Mouse (Mus musculus) induced T-regulatory cell, adult 2 months (primary cell): ENCODE data around the gene Dync1i1.
A peak's percentile ranks its signal among the peaks of the same experiment; 100 is the strongest.

Source experiments
- DNase-seq: peaks from one replicate; pipeline ENCODE4 v3.0.0-alpha.2; 2012; ENCODE audit warnings: low read depth

Dync1i1 gene

DNA sequence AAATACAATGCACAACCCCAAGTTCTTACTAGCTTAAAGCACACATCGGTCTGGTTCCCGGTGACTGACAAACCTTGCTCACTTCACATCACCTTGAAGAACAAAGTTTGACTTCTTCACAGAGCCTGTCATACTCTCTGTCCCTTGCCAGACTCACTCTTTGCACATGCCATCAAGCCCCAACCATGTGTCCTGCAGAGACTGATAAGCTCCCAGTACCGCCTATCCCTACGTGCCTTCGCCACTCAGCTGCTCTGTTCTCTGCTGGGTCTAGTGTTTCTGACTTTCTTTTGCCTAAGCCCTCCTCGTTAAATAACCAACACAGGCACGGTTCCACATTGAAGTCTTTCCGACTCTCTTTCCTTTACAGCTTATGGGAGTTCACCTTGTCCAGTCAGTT is 244.2 kb downstream of the Dync1i1 start:
- no peak for DNase-seq

- DNase-seq: no peak
Measured at GRCm38 (mm10) chr6:5976241-5976640, 250.8 kb downstream of the Dync1i1 start.

GRCm38 (mm10) chr6:5977238-5977920 is 251.9 kb downstream of the Dync1i1 start:
- DNase-seq: no peak

GRCm38 (mm10) chr6:5991243-5991642 is 265.8 kb downstream of the Dync1i1 start:
- DNase-seq: no peak

- no peak for DNase-seq
Measured at GRCm38 (mm10) chr6:5991817-5992755, 266.6 kb downstream of the Dync1i1 start.

DNA sequence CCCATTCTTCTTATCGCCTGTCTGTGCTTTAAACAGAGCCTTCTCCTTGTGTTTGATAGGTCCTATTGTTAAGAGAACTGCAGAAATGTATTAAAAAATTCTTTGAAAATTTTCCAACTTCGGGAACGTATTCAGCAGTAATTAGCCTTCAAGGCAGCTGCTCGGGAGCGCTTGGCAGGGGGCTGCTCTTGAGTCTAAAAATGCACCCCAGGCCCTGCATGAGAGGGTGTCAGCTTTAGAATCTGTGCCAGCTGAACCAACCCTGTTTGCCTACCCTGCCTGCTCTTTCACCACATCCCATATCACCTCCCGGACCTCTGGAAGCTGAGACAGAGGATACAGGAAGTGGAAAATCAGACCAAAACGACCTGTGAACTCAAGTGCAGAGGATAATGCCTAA is 267.6 kb downstream of the Dync1i1 start:
- no peak for DNase-seq

DNA sequence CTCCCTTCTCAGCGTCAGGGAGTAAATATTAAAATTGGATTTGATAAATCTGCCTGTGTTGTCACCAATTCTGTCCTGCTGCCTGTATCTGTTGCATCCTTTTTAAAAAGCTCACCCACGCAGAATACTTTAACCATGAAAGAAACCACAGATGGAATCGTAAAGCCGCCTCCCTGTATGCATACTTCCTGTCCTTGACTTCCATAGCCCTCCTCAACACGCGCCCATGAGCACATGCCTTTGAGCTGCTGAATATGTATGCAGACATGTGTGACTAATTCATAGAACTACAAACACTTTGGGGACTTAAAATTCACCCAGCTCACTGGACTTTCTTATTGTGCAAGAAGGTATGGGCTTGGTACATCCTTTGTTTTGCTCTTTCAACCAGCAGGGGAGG is 272.1 kb downstream of the Dync1i1 start:
- DNase-seq: peak; percentile 3

DNA sequence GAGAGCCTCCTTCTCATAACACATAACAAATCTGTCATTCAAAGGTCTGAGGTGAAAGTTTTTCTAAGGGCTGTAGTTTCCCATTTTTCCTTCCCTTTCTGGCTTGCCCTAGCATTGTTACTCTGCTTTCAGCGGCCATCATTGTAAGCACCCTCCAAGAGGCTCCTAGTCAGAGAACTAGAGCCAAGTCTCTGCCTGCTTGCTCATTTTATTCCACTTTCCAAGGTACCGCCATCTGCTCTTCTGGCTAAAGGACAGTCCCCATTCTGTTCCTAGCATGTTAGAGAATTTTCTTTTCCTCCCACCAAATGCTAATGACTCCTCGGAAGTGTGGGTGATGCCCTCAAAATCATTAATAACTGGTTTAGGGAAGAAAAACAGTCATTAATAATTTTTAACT is 276.6 kb downstream of the Dync1i1 start:
- no peak for DNase-seq

- peak; percentile 16 for DNase-seq
Measured at GRCm38 (mm10) chr6:6004756-6005485, 279.5 kb downstream of the Dync1i1 start.

GRCm38 (mm10) chr6:6005762-6006431 is 280.5 kb downstream of the Dync1i1 start:
- DNase-seq: peak; percentile 43

- no peak for DNase-seq
Measured at GRCm38 (mm10) chr6:6011364-6011763, 285.9 kb downstream of the Dync1i1 start.

DNA sequence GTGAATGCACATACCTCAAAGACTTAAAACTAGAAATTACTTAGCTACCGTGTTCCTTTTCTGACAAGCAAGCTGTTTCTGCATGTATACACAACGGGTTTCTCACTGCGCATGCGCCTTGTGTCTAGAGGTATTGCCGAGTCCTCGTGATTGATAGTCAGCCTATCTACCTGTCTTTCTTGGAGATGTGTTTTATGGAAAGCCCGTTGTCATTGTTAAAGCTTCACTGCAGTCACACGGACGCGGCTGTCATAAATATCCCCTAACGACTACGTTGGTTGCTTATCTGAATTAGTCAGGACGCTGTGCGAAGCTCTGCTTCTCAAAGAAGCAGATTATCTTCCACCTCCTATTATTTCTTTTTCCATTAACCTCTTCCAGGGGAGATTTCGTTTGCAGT is 290.2 kb downstream of the Dync1i1 start:
- no peak for DNase-seq

GRCm38 (mm10) chr6:6016931-6017330 is 291.5 kb downstream of the Dync1i1 start:
- DNase-seq: no peak

DNA sequence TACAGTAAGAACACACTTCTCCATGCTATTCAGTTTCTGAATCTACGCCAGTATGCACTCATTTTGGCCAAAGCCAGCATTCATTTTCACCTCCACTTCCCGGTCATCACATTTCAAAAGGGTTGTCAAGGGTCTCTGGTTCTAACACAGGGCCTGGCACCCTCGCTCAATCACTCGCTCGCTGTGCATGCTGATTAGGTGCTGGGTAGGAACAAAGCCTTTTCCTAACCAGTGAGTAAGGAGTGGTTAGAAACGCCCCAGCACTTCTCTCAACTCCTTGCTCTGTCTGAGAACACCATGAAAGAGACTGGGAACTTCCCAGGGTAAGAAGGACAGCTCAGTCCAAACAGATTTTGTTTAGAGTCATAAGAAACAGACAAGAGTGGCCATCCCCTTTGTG is 298.5 kb downstream of the Dync1i1 start:
- DNase-seq: no peak

GRCm38 (mm10) chr6:6027664-6028063 is 302.2 kb downstream of the Dync1i1 start:
- DNase-seq: no peak

DNA sequence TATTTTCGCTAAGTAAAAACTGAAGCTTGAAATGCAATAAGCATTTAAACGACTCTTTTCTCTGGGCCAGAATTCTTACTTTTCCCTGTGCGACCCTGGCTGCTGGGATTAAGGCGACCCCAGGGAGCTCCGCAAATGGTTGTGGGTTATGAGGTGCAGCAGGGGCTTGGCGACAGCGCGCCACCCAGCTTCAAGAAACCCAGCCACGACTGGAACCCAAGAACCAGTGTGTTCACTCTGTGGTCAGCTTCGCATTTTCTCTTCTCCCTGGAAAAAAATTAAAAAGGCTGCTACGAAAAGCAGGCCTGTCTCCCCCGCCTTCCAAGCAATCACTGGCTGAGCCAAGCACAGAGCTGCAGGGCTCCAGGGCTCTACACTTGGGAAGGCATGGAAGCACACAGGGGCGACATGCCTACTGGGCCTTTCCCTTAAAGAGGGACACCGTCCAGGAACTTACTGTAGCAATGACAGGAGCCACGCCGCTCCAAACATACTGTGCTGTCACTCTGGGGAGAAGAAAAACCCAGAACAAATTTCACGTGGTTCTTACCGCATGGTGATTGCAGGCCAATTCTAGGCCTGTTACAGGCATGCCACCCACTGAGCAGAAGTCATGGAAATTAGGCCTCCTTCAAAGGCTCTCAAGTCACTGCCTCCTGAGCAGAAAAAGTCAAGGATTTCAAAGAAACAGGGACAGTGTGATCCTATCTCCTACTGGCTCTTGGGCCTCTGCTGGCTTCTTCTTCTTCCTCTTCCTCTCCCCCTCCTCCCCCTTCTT is 313.5 kb downstream of the Dync1i1 start:
- no peak for DNase-seq

GRCm38 (mm10) chr6:6046729-6047424 is 321.4 kb downstream of the Dync1i1 start:
- DNase-seq: no peak

DNA sequence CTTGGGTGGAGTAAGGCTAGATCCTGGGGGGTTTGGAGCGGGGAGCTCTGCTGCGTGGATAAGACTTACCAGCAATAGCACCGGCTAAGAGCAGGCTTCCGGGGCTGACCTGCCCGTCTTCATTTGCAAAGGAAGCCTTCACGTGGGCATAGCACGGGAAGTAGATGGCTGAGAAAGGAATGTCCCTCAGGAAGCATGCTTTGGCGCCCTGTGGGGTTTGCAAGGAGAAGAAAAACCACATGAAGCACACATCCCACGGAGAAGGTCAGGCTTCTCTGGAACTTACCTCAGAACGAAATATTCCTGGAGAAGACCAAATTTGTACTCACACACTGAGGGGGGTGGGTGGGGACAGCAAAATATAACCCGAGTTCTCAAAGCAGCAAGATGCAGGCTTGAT is 327.3 kb downstream of the Dync1i1 start:
- no peak for DNase-seq

DNA sequence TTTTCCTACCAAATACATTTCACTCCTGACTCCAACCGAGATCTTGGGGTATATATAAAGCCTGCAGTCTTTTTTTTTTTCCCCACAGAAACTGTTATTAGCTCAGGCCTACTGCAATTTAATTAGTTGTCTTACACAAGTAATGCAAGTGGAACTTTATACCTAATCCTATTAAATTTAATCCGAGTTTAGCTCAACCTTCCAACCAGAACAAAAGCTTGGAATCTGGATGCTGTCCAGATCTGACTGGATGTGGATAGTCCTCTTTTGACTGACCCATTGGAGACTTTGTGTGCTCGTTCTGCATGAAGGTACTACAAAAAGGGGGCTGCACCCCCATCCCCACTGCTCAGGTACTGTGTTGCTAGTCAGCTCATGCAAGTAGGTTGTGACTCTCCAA is 328.5 kb downstream of the Dync1i1 start:
- no peak for DNase-seq

- no peak for DNase-seq
Measured at GRCm38 (mm10) chr6:6058548-6058947, 333.1 kb downstream of the Dync1i1 start.

DNA sequence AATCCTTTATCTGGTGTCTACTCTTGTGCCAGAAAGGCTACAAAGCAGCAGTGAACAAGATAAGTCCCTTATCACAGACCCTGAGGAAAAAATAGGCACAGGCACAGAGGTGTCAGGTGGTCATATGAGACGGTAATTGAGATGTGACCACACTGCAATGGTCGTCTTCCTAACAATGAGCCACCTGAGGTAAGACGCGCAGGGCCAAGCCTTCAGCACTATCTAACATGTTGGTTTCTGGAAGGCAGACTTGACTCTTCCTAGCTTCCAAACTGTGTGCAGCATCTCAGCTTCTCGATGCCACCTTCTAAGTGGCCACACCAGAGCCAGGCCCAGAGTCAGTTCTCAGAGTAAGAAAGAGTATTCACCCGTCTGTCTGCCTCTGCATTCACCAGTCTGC is 341.8 kb downstream of the Dync1i1 start:
- DNase-seq: no peak
